Mouse (Mus musculus) right cerebral cortex, postnatal 36 days (tissue): ENCODE data around the gene Tnfsf10.
"Not testable (repeated sequence)": the region's sequence is repeated elsewhere in the genome, so short reads cannot be mapped to it uniquely, and the experiment has no call there.

Experiments used
- DNase-seq, 2 experiments: peaks; one replicate each; pipeline ENCODE4 v3.0.0; 2022; ENCODE audit warnings: low spot score in 2 of 2, mixed read lengths in 1 of 2

Gene Tnfsf10

DNA sequence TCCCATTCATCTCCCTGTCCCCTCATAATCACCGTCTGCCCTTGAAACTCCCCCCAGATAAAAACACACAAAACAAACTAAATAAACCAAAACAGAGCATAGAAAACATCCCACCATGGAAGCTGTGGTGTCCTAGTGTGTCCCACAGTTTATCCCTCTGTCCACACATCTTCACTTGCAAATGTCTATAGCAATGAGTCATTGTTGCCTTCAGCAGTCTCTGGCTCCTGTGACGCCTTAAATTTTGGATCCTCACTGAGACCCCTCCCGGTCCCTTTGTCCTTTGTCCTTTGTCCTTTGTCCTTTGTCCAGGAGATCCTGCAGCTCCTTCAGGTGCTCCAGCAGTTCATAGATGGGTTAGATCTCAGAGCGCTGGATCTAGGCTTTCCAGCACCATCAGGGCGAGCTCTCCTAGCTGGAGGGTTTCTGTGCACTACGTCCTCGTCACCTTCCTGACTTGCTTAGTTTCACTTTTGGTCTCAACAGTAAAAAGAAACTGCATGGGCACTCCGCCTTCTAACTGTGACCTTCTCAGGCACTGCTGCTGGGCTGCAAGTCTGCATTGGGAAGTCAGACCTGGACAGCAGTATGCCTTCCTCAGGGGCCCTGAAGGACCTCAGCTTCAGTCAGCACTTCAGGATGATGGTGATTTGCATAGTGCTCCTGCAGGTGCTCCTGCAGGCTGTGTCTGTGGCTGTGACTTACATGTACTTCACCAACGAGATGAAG lies at the start of gene Tnfsf10:
TSS of gene Tnfsf10 (plus strand) at position 470 of the 729 bp plus-strand sequence.
- DNase-seq, result no peak

GRCm38 (mm10) chr3:27267327-27267726 lies 49.5 kb upstream of the Tnfsf10 start:
- DNase-seq, result no peak

- no peak for DNase-seq
Observed at GRCm38 (mm10) chr3:27267887-27268286, 48.9 kb upstream of the Tnfsf10 start.

GRCm38 (mm10) chr3:27269151-27269550 lies 47.7 kb upstream of the Tnfsf10 start:
- no peak for DNase-seq

DNA sequence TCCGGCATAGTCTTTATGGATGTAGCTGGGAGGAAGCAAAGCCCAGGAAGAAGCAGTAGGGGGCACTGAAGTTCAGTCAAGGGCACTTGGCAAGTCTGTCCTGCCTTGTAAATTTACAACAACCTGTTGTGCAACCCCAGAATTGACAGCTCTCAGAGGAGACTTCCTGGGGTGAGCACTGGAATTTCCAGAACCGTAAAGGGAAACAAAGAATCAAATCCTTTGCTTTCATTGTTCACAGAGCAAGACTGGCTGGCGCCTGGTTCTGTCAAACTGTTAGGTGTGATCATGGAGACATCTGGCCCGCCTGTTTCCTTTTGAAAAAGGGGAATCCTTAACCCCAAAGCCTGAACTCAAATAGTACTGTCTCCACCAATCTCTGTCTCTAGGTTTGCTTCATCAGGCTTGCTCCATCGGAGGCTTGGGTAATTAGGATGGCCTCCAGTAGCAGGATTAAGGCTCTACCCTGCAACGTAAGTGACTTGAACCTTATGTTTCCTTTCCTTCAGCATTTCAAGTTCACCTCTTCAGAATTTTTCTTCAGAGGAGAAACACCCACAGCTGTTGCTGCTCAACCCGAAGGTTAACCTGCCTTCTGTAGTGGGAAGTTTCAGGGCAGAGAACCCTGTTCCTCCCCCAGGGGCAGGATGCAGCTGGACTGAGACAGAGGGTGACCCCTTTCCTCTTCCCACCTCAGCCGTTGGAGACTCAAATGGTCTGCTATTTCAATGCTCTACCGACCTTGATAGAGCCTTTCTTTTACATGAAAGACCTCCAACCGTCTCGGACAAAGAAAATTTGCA lies 46.5 kb upstream of the Tnfsf10 start:
- no peak for DNase-seq

- DNase-seq, result no peak
Observed at GRCm38 (mm10) chr3:27272926-27273745, 43.7 kb upstream of the Tnfsf10 start.

GRCm38 (mm10) chr3:27279286-27279925 lies 37.4 kb upstream of the Tnfsf10 start:
- not testable (repeated sequence) for DNase-seq

- DNase-seq, result no peak
Observed at GRCm38 (mm10) chr3:27280280-27280749, 36.5 kb upstream of the Tnfsf10 start.

DNA sequence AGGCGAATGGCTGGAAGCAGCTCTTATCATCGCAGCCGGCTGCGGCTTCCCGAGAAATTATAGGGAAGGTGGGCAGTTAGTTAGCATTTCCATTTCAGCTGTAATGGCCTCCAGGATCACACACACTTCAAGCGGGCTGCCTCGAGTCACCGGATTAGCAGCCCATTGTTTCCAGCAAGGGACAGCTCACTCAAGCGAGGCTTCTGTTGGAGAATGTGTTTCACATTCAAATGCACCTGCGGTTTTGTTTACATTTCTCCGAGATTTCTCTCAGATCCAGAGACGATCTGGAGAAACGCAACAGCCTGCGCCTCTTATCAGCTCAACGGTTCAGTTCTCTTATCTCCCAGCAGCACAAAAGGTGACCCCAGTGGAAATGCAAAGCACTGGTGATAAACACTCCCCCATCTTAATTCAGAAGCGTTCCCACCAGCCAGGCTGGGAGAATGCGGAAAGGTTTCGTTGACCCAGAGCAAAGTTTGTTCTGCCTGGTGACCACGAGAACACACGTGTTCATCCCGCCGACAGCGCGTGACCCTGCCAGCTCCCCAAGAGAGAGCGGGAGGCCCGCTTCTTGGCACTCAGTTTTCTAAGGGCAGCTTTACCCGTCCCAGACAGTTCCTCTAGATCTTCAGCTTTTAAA lies 33.6 kb upstream of the Tnfsf10 start:
- no peak for DNase-seq

DNA sequence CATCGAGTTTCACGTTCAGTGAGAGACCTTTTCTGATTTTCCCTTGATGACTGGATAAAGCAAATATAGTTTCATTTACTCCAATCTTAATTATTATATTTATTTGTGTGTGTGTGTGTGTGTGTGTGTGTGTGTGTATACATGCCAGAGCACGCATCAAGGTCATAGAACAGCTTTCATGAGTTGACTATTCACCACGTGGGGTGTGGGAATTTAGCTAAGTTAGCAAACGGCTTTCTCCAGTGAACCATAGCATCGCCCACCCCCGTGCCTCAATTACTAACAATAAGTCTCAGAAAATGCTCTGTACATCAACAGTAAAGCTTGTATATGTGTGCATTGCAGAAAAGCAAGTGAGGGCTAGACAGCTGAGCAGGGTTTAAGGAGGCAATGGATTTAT lies 33.0 kb upstream of the Tnfsf10 start:
- DNase-seq, result no peak

- no peak for DNase-seq
Observed at GRCm38 (mm10) chr3:27284227-27284626, 32.6 kb upstream of the Tnfsf10 start.

DNA sequence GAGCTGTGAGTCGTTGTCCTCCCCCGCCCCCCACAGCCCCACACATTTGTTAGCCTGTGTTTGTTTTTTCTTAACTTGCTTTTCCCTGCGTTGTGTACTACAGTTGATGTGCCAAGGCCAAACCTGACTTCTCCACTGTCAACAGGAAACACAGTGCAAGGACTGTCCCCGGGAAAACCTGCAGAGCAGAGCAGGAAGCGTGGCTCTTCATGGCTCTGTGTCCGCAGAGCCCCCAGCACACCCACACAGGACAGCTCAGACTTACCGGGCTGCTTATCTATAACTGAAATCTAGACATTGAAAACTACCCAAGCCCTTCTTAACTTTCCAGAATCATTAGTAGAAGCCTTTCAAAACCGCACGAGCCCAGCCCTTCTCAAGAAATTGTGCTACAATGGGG lies 31.8 kb upstream of the Tnfsf10 start:
- DNase-seq, result no peak

DNA sequence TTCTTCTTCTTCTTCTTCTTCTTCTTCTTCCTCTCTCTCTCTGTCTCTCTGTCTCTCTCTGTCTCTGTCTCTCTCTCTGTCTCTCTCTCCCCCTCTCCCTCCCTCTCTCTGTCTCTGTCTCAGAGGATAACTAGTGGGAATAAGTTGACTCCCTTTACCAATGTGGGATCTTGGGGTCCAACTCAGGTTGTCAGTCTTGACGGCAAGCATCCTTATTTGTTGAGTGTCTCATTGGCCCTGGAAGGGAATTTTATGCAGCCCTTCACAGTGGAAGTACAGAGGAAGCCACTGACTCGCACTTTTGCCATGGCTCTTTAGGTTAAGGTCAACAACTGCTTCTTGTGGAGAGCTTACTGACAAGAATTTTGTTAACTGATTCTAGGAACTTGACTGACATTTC lies 28.5 kb upstream of the Tnfsf10 start:
- DNase-seq, result no peak

GRCm38 (mm10) chr3:27288909-27289308 lies 27.9 kb upstream of the Tnfsf10 start:
- DNase-seq, result no peak

GRCm38 (mm10) chr3:27290285-27290684 lies 26.5 kb upstream of the Tnfsf10 start:
- DNase-seq, result no peak

DNA sequence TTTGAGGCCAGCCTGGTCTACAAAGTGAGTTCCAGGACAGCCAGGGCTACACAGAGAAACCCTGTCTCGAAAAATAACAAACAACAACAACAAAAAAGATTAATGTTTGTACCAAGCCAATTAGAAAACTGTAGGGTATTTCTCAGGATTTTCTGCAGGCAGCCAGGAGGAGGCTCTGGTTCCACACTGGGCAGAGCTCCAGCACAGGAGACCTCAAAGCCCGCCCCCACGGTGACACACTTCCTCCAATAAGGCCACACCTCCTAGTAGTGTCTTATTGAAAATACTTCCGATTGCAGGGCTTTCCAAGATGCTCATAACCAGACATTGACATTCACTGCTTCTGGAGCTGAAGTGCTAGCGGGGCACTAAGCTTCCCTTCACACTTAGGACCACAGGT lies 25.9 kb upstream of the Tnfsf10 start:
- not testable (repeated sequence) for DNase-seq

- DNase-seq, result not testable (repeated sequence)
Observed at GRCm38 (mm10) chr3:27291411-27291810, 25.4 kb upstream of the Tnfsf10 start.

DNA sequence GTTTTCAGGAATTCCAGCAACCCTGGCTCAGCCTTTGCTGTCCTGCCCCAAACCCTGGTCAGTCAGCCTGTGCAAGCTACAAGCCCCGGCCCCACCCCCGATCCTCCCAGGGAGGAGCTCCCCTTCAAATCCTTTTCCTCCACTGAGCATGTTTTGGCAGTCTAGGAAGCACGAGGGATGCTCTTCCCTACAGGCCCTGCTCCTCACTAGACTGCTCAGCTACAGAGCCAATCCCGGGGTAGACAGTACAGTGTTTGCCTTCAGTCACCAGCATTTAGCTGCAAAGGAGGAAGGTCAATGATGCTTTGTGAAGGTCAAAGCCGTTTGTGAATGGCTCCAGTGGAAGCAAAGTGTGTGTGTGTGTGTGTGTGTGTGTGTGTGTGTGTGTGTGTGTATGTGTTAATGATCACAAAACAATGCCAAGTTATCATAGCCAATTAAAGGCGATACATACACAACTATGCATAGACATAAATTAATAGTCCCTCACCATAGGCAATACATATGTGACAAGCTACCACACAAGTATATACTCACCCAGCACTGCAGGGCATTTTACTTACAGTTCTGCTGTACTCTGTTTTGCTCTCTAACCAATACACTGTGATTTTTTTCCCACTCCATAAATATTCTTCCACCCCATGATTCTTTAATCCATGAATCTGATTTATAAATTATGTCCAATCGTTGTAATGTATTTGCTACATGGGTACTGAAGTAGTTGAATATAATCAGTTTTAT lies 23.0 kb upstream of the Tnfsf10 start:
- no peak for DNase-seq

DNA sequence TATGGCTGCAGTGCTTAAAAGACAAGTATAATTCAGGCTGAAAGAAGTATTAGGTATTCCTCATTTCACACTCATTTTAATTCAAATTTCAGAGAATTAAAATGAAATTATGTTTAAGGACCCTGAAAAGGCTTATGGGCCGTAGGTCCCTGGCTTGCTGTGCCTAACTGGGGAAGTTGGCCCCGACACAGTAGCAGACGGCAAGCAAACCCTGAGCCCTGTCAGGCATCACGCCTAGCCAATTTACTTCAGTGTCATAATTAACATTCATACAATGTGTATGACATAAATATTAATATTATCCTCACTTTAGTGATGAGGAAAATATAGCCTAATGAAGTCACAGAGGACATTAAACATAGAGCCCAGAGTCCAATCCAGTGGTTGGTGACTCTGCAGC lies 16.4 kb upstream of the Tnfsf10 start:
- no peak for DNase-seq

- DNase-seq, result no peak
Observed at GRCm38 (mm10) chr3:27302339-27303022, 14.3 kb upstream of the Tnfsf10 start.
